Mouse (Mus musculus) cerebellum, adult 9-11 months (tissue): ENCODE measurements around the gene Gga1.
"Not testable (repeated sequence)": the region's sequence is repeated elsewhere in the genome, so short reads cannot be mapped to it uniquely, and the experiment has no call there.

Experiments
- DNase-seq: peaks from one replicate; pipeline ENCODE4 v3.0.0; 2022

Gga1 gene

GRCm38 (mm10) chr15:78877810-78878390 is 910 bp downstream of the Gga1 start:
- no peak for DNase-seq

GRCm38 (mm10) chr15:78878792-78879516 is 2.0 kb downstream of the Gga1 start:
- DNase-seq, result not testable (repeated sequence)

- no peak for DNase-seq
These were observed 3.4 kb downstream of the Gga1 start for GRCm38 (mm10) chr15:78880432-78880831.

- no peak for DNase-seq
These were observed 4.8 kb downstream of the Gga1 start for GRCm38 (mm10) chr15:78881828-78882227.

GRCm38 (mm10) chr15:78889401-78889853 is 12.4 kb downstream of the Gga1 start:
- no peak for DNase-seq

- no peak for DNase-seq
These were observed 15.4 kb downstream of the Gga1 start for GRCm38 (mm10) chr15:78892440-78892839.

GRCm38 (mm10) chr15:78894726-78895125 is 17.7 kb downstream of the Gga1 start:
- DNase-seq, result no peak

- no peak for DNase-seq
These were observed 18.8 kb downstream of the Gga1 start for GRCm38 (mm10) chr15:78895741-78896140.

- DNase-seq, result no peak
These were observed 19.2 kb downstream of the Gga1 start for GRCm38 (mm10) chr15:78896149-78896548.

GRCm38 (mm10) chr15:78897488-78897887 is 20.5 kb downstream of the Gga1 start:
- no peak for DNase-seq

- no peak for DNase-seq
These were observed 21.6 kb downstream of the Gga1 start for GRCm38 (mm10) chr15:78898507-78899001.

GRCm38 (mm10) chr15:78899409-78899739 is 22.4 kb downstream of the Gga1 start, which contains the start of gene Gm49510:
Gene Gm49510 (plus strand): TSS chr15:78899667.
- DNase-seq, result no peak

- peak; percentile 59 for DNase-seq
These were observed 23.0 kb downstream of the Gga1 start, which contains the start of gene Sh3bp1 for GRCm38 (mm10) chr15:78899740-78900584. Gene Sh3bp1 (plus strand): TSS chr15:78899768.

- DNase-seq, result no peak
These were observed 23.8 kb downstream of the Gga1 start for GRCm38 (mm10) chr15:78900585-78901421.

GRCm38 (mm10) chr15:78901422-78901789 is 24.4 kb downstream of the Gga1 start:
- DNase-seq, result peak; percentile 52

- DNase-seq, result peak; percentile 77
These were observed 26.3 kb downstream of the Gga1 start for GRCm38 (mm10) chr15:78903243-78903642.

- DNase-seq, result no peak
These were observed 31.4 kb downstream of the Gga1 start for GRCm38 (mm10) chr15:78908399-78908798.

GRCm38 (mm10) chr15:78908982-78909381 is 32.0 kb downstream of the Gga1 start:
- DNase-seq, result no peak

GRCm38 (mm10) chr15:78912040-78912439 is 35.0 kb downstream of the Gga1 start:
- DNase-seq, result peak; percentile 59

- DNase-seq, result peak; percentile 99
These were observed 36.7 kb downstream of the Gga1 start, which contains the start of gene Pdxp for GRCm38 (mm10) chr15:78913632-78914090. Gene Pdxp (plus strand): TSS chr15:78913919.

GRCm38 (mm10) chr15:78914091-78914822 is 37.3 kb downstream of the Gga1 start:
- DNase-seq, result peak; percentile 86
